Mouse (Mus musculus): ENCODE data around the gene Gadd45g. TPM values are rescaled to one million over a fixed set of nuclear protein-coding genes. Genes with fewer than 3 reads are reported as not detected.

The Gadd45g gene
- 23.0 and 54.1 TPM in 2 replicates for polyA plus RNA-seq (2012; ENCODE audit: insufficient read depth, insufficient read length, missing spikeins)

DNA sequence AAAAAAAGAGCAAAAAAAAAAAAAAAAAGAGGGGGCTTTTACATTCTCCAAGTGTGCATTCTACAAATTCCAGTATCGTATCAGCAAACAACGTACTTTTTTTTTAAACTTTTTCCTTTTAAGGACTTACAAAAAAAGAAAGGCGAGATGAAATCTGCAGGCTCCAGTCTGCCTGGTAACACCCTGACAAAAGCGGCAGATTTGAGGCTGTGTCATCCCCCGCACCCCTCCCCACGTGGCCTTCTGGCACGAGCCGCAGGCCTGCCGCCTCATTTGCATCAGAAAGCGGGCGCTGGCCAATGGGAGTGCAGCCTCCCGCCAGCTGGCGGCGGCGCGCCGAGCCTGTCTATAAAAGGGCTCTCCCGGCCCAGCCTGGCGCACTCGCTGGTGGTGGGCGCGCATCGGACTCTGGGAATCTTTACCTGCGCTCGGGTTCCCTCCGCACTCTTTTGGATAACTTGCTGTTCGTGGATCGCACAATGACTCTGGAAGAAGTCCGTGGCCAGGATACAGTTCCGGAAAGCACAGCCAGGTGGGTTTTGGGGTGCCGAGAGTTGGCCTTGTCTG is at the start of gene Gadd45g:
Gene Gadd45g (plus strand): TSS at position 378 of the 567 bp plus-strand sequence.
- Histone ChIP-seq H3K4me1 (ENCODE audit: control insufficient read depth, insufficient read depth, insufficient read length, low read length) (0 out of 2 replicates have a peak, but pooled peaks cover 3% of the 10 kb centered on the region), H3K27ac (replicated peaks; ENCODE audit: low read depth, low read length) (peak within 1 kb of the TSS; percentile 91), H3K4me3 (ENCODE audit: insufficient read depth, low read depth, low read length) (peak within 1 kb of the TSS; percentile 86)

DNA sequence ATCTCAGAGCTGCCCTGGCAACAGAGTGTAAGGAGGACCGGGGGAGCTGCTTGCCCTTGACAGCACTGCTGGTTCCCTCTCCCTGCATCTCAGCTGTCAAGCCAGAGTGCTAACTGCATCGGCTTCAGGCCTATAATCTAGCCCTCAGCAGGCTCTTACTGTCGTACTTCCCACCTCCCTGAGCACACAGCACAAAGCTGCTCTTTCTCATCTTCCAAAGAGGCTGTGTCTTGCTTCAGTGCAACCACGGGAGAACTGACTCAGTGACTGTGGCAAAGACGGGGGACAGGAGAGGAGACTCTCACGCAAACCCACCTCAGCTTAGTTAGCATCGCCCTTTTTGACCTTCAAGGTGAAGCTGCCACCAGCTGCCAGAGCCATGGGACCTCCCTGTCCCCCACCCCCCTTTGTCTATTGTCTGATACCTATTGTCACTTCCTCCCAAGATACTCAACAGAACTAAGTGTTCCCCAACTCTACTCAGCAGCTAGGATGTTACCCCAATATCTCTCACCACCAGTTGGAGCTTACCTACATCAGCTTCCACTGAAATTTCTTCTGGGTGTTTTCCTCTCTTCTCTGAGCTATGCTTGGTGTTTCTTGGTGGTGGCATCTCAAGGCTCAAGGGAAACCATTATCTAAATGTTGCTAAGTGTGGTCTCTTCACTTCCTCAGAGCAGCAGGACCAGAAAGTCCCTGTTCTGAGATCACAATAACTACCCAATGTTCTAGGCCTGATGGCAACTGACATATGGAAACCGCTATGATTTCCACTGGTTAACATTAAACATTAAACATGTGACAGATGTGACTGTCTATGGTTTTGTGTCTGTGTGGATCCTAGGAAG is 48.4 kb upstream of the Gadd45g start:
- Histone ChIP-seq H3K4me3 (ENCODE audit: insufficient read depth, low read depth, low read length) (no peak overlapping the region), H3K4me1 (ENCODE audit: control insufficient read depth, insufficient read depth, insufficient read length, low read length) (no peaks in the 10 kb centered on the region), H3K27ac (replicated peaks; ENCODE audit: low read depth, low read length) (no peak overlapping the region)

DNA sequence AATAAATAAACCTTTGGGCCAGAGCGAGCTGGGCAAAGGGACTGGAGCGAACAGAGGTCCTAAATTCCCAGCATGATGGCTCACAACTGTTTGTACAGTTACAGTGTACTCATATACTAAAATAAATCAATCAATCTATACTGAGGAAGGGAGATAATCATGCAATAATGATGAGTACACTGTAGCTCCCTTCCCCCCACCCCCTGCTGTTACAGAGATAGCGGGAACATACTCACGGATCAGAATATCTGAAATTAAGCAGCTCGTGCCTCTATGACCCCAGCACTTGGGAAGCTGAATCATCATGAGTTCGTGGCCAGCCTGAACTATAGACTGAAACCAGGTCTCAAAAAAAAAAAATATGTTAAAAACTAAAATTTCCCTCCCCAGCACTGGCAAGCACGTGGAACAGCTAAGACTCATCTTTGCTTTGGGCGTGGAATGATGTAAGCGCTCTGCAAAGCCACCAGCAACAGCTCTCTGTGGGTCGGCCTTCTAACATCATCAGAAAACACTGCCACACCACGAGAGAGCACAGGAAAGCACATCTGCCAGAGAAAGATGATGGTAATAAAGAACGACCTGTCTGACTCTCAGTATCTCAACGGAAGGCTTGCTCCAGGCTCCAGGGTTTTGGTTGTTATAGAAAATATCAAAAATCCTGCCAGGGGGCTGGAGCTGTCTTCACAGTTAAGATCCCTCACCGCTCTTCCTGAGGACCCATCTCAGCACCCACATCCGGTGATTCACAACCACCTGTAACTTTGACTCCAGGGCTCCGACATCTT is 46.5 kb upstream of the Gadd45g start:
- Histone ChIP-seq H3K27ac (replicated peaks; ENCODE audit: low read depth, low read length) (no peak overlapping the region), H3K4me3 (ENCODE audit: insufficient read depth, low read depth, low read length) (no peak overlapping the region), H3K4me1 (ENCODE audit: control insufficient read depth, insufficient read depth, insufficient read length, low read length) (no peaks in the 10 kb centered on the region)

DNA sequence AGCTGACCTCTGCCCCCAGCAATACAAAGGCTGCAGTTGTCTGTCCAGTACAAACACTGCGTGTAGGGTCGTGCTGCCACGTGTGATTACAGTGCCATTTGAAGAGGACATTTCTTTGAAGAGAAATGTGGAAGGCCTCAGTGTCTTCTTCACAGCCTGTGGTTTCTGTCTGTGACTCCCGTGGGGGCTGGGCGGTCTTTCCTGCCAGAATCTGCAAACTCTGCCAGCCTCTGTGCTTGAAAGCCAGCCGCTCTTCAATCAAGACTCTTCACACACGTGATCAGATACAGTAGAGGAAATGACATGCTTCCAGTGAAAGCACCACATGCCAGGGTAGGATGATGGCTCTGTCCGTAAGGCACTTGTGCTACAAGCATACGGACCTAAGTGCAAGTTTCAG is 45.6 kb upstream of the Gadd45g start:
- no peak overlapping the region for H3K4me3 ChIP-seq (ENCODE audit: insufficient read depth, low read depth, low read length)
- no peaks in the 10 kb centered on the region for H3K4me1 ChIP-seq (ENCODE audit: control insufficient read depth, insufficient read depth, insufficient read length, low read length)
- no peak overlapping the region for H3K27ac ChIP-seq (replicated peaks; ENCODE audit: low read depth, low read length)

DNA sequence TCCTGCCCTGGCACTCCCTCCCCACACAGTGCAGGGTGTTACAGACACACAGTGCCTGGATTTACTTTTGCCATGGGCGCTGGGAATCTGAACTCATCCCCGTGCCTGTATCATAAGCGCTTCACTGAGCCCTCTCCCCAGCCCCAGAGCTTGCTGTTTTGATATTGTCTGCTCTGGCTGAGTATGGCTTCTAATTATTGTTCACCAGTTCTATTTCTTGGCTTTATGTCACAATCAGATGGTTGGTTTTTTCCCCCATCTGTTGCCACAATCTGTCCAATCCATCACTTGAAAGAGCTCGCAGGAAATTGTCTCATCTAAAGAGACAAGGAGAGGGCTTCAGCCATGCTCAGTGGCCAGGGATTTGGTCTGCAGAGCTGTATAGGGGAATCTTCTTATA is 40.8 kb upstream of the Gadd45g start:
- no peak overlapping the region for H3K27ac ChIP-seq (replicated peaks; ENCODE audit: low read depth, low read length)
- H3K4me3 ChIP-seq (ENCODE audit: insufficient read depth, low read depth, low read length): no peak overlapping the region
- H3K4me1 ChIP-seq (ENCODE audit: control insufficient read depth, insufficient read depth, insufficient read length, low read length): no peaks in the 10 kb centered on the region

DNA sequence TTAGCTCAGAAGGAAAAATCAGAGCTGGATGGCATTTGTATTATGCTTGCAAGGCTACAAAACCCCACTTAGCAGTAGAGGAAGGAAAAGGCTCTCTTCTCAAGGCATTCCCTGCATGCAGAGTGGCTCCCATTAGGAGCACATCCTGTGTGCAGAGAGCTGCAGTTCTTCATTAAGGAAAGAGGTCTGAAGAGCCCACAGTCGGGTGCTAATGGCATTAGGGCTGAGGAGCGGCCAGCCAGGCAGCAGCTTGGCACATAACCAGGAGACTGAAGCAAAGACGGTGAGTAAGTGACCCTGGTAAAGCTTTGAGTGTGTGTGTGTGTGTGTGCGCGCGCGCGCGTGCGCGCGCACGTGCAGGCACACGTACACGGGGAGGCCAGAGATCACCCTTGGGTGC is 40.3 kb upstream of the Gadd45g start:
- no peak overlapping the region for H3K27ac ChIP-seq (replicated peaks; ENCODE audit: low read depth, low read length)
- no peaks in the 10 kb centered on the region for H3K4me1 ChIP-seq (ENCODE audit: control insufficient read depth, insufficient read depth, insufficient read length, low read length)
- H3K4me3 ChIP-seq (ENCODE audit: insufficient read depth, low read depth, low read length): no peak overlapping the region

DNA sequence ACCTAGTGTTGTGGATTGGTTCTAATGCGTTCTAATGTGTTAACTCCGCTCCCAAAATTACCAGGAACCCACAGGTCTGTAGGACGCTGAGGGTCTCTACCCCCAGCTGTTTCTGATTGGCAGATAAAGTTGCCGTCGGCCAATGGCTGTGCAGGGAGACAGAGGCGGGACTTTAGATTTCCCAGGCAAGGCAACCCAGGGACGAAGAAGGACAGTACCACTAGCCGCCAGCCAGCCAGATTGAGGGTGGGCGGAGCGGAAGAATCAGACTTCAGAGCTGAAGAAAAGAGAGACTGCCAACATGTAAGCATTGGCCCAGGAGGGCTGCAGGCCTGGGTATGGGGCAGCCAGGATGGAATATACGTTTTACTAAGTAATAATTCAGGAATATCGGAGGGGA is 38.3 kb upstream of the Gadd45g start:
- no peaks in the 10 kb centered on the region for H3K4me1 ChIP-seq (ENCODE audit: control insufficient read depth, insufficient read depth, insufficient read length, low read length)
- no peak overlapping the region for H3K27ac ChIP-seq (replicated peaks; ENCODE audit: low read depth, low read length)

DNA sequence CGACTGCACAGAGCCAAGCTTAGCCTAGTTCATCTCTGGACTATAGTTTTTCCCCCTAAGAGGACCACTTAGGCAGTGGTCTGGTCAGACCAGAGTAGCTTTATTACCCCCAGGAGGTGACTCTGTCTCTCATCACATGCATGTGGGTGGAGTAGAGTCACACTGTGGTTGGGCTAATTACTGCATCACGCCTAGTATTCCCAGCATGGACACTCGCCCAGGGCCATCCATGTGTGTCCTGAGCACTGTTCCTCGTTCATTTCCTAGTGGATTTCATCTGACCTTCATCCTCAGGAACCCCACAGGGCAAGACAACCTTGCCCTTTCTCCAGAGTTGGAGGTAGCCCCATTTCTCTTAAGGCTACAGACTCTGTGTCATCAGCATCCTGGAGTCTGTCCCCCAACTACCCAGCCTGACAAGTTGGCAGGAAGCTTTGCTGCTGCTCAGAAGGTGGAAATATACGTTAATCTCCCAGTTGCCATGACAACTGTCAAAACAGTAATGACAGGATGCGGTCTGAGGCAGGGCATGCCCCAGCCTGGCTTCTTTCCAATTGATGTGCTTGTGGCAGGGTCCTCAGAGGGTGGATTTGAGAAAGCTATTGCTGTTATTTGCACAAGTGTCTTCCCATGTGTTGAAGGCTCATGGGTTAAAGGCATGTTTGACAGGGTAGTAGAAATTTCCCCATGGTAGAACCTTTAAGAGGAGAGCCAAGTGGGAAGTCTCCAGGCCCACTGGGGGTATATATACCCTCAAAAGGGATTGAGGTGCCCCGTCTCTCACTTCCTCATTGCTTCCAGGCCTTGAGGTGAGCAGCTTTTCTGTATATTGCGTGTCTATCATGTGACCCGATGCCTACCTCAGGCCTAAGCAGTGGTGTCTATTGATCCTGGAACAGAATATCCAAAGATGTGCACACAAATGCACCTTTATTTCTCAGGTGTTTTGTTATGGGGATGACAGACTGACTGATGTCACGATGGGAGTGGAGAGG is 32.6 kb upstream of the Gadd45g start:
- H3K27ac ChIP-seq (replicated peaks; ENCODE audit: low read depth, low read length): no peak overlapping the region
- H3K4me3 ChIP-seq (ENCODE audit: insufficient read depth, low read depth, low read length): no peak overlapping the region
- no peaks in the 10 kb centered on the region for H3K4me1 ChIP-seq (ENCODE audit: control insufficient read depth, insufficient read depth, insufficient read length, low read length)

More for the DNA sequence above, 38.3 kb upstream of the Gadd45g start:
- H3K4me3 ChIP-seq (ENCODE audit: insufficient read depth, low read depth, low read length): no peak overlapping the region

DNA sequence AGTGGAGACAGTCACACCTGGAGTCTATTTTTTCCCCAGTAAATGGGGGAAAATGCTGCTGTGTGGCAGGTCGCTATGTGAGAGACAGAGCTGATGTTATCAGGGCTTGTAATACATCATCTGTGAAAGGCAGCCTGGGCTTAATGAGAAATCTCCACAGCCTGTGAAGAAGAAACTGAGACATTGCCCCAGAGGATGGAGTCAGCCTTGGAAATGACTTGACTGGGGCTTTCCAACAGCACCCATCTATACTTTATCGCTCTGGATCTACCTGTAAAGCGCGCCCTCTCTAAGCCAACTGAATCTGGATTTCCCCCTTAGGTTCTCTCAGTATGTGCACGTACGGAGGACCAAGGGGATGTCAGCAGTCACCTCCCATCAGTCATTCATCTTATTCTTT is 31.8 kb upstream of the Gadd45g start:
- Histone ChIP-seq H3K4me1 (ENCODE audit: control insufficient read depth, insufficient read depth, insufficient read length, low read length) (no peaks in the 10 kb centered on the region), H3K4me3 (ENCODE audit: insufficient read depth, low read depth, low read length) (no peak overlapping the region), H3K27ac (replicated peaks; ENCODE audit: low read depth, low read length) (no peak overlapping the region)

DNA sequence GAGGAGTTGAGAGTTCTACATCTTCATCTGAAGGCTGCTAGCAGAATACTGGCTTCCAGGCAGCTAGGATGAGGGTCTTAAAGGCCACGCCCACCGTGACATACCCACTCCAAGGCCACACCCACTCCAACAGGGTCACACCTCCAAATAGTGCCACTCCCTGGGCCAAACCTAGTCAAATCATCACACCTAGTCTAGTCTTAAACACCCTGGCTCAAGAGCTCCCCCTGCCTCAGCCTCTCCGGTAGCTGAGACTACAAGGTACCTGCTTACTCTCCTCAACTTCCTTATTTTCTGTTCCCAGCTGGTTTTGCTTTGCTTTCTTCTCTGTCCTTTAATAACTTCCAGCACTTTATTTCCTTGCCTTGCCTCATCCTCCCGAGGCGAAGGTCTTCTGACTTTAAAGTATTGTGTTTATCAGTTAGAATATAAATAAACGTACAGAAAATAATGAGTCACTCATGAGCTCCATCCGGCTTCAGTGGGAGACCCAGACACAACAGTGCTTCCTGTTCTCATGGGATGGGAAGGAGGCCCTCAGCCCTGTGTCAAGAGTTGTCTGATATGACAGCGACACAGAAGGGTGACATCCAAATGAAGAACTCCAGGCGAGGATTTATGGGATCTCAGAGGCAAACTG is 30.5 kb upstream of the Gadd45g start:
- Histone ChIP-seq H3K4me1 (ENCODE audit: control insufficient read depth, insufficient read depth, insufficient read length, low read length) (no peaks in the 10 kb centered on the region), H3K4me3 (ENCODE audit: insufficient read depth, low read depth, low read length) (no peak overlapping the region), H3K27ac (replicated peaks; ENCODE audit: low read depth, low read length) (no peak overlapping the region)

DNA sequence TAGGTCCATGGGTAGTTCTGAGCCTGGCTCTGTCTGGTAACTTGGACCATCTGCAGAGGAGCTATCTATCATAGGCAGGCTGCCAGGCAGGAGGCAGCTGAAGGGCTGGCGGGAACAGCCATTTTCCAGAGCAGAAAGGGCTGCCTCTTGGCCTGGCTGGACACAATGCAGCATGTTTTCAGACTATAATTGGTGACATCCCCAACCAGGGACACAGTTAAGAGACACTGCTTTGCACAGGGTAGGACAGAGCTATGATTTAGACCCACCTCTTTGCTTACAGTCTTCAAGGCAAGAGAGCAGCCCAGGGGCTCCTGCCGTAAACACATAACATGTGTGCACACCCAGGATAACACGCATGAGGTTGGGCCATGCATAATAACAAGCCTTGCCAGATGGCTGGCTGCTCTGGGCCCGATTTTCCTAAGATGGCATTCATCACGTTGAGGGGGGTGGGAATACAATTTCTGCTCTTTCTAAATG is 29.9 kb upstream of the Gadd45g start:
- no peaks in the 10 kb centered on the region for H3K4me1 ChIP-seq (ENCODE audit: control insufficient read depth, insufficient read depth, insufficient read length, low read length)
- no peak overlapping the region for H3K27ac ChIP-seq (replicated peaks; ENCODE audit: low read depth, low read length)
- no peak overlapping the region for H3K4me3 ChIP-seq (ENCODE audit: insufficient read depth, low read depth, low read length)

DNA sequence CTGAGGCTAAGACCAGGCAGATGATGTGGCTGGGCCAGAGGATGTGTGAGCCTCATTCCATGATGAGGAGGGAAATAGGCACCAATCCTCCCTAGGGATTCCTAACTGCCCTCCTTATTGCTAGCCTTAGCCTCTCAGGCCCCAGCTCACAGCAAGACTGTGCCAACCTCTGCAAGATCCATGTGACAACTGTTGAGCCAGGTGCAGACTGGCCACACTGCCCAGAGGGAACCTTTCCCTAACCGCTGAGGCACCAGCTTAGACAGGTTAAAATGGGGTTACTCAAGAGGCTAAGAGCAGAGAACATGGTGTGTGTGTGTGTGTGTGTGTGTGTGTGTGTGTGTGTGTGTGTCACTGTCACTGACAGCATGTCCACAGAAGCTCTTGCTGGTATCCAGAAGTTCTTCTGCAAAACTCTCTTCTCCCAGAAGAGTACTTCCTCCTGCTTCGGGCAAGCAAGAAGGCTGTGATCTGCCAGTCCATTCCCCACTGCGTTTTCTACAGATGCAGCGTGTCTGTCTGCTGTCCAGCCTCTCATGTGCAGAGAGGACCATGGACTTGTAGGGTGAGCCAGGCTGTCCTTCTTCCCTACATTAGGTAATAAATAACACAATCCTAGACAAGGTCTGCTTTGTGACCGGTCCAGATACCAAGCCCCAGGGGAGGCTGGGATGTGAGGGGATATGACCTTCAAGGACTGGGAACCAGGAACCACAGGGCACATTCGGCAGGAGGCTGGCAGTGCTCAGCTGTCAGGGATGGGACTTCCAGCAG is 28.1 kb upstream of the Gadd45g start:
- Histone ChIP-seq H3K4me1 (ENCODE audit: control insufficient read depth, insufficient read depth, insufficient read length, low read length) (no peaks in the 10 kb centered on the region), H3K4me3 (ENCODE audit: insufficient read depth, low read depth, low read length) (no peak overlapping the region), H3K27ac (replicated peaks; ENCODE audit: low read depth, low read length) (no peak overlapping the region)

DNA sequence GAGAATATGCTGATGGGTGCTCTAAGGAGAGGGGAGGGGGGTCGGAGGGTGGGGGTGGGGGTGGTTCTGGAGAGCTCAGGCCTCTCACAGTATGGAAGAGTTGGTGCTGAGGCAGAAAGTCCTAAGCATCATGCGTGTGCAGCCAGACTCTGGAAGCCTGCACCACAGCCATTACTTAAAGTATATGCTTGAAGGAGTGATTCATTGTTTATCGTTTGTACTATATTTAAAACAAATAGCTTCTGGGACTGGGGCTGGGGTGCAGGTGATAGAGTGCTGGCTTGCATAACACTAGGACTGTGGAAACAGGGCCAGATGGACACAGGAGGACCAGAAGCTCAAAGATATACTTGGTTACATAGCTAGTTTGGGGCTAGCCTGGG is 27.5 kb upstream of the Gadd45g start:
- Histone ChIP-seq H3K4me3 (ENCODE audit: insufficient read depth, low read depth, low read length) (no peak overlapping the region), H3K27ac (replicated peaks; ENCODE audit: low read depth, low read length) (no peak overlapping the region), H3K4me1 (ENCODE audit: control insufficient read depth, insufficient read depth, insufficient read length, low read length) (no peaks in the 10 kb centered on the region)
